Mouse (Mus musculus) layer of hippocampus, postnatal 36 days (tissue): ENCODE measurements around the gene Cyp11a1. TPM values are rescaled to one million over a fixed set of nuclear protein-coding genes. Genes with fewer than 3 reads are reported as not detected.

Experiments
- DNase-seq, 2 experiments: peaks; one replicate each; pipeline ENCODE4 v3.0.0; 2022
- total RNA-seq, 2 experiments: library from RNA; stranded (reverse); gene quantifications; 2 replicates each; pipeline ENCODE4 v1.2.3; 2021

The Cyp11a1 gene
- total RNA-seq, 2 experiments from 2014 or later, result 1.5 to 2.0 TPM

- DNase-seq, result no peak
Measured at GRCm38 (mm10) chr9:58045646-58046045, 39.4 kb downstream of the Cyp11a1 start.

- DNase-seq, result no peak
Measured at GRCm38 (mm10) chr9:58047061-58047460, 40.9 kb downstream of the Cyp11a1 start.

GRCm38 (mm10) chr9:58048621-58049020 is 42.4 kb downstream of the Cyp11a1 start:
- no peak for DNase-seq

- no peak for DNase-seq
Measured at GRCm38 (mm10) chr9:58049186-58049585, 43.0 kb downstream of the Cyp11a1 start.

- DNase-seq, result no peak
Measured at GRCm38 (mm10) chr9:58049861-58050260, 43.6 kb downstream of the Cyp11a1 start.

GRCm38 (mm10) chr9:58051937-58052336 is 45.7 kb downstream of the Cyp11a1 start:
- DNase-seq, result no peak

GRCm38 (mm10) chr9:58053102-58053501 is 46.9 kb downstream of the Cyp11a1 start:
- DNase-seq, result peak in 1 of 2 experiments; percentile 65

GRCm38 (mm10) chr9:58053544-58053943 is 47.3 kb downstream of the Cyp11a1 start:
- no peak for DNase-seq

GRCm38 (mm10) chr9:58054032-58054431 is 47.8 kb downstream of the Cyp11a1 start:
- no peak for DNase-seq

- no peak for DNase-seq
Measured at GRCm38 (mm10) chr9:58055666-58056065, 49.5 kb downstream of the Cyp11a1 start.

GRCm38 (mm10) chr9:58059920-58060319 is 53.7 kb downstream of the Cyp11a1 start:
- DNase-seq, result no peak

GRCm38 (mm10) chr9:58060677-58061667 is 54.8 kb downstream of the Cyp11a1 start:
- DNase-seq, result no peak

GRCm38 (mm10) chr9:58063531-58063930 is 57.3 kb downstream of the Cyp11a1 start, which contains the start of gene Stra6:
Gene Stra6 (plus strand): TSS chr9:58063788.
- peak in 1 of 2 experiments; percentile 54 for DNase-seq

- no peak for DNase-seq
Measured at GRCm38 (mm10) chr9:58065532-58065931, 59.3 kb downstream of the Cyp11a1 start.

- no peak for DNase-seq
Measured at GRCm38 (mm10) chr9:58065977-58066730, 59.9 kb downstream of the Cyp11a1 start.

GRCm38 (mm10) chr9:58066731-58067095 is 60.5 kb downstream of the Cyp11a1 start:
- peak; percentile 64 to 66 for DNase-seq

GRCm38 (mm10) chr9:58067546-58067945 is 61.3 kb downstream of the Cyp11a1 start:
- no peak for DNase-seq

- no peak for DNase-seq
Measured at GRCm38 (mm10) chr9:58074561-58074960, 68.3 kb downstream of the Cyp11a1 start.

Other genes with a start within 250 kb of the Cyp11a1 start
- gene Clk3, start 240.6 kb upstream of the Cyp11a1 start, total RNA-seq, result 10 to 100 TPM; 81.0 to 81.9 TPM
- gene Arid3b, start 169.6 kb upstream of the Cyp11a1 start, total RNA-seq, result 1 to 10 TPM; 6.0 to 6.1 TPM
- 100 to 1,000 TPM in 1 of 2 experiments, 10 to 100 TPM in 1; 94.3 to 102 TPM for gene Ubl7, start 95.4 kb upstream of the Cyp11a1 start, total RNA-seq
- 10 to 100 TPM; 87.3 to 90.3 TPM for gene Sema7a, start 66.3 kb upstream of the Cyp11a1 start, total RNA-seq
- gene Stra6, start 57.4 kb downstream of the Cyp11a1 start, total RNA-seq, result 10 to 100 TPM; 11.4 to 13.3 TPM
- under 1 TPM; 0.30 to 0.73 TPM for gene Ccdc33, start 112.4 kb downstream of the Cyp11a1 start, total RNA-seq
- 10 to 100 TPM; 11.5 to 14.5 TPM for gene Islr, start 197.9 kb downstream of the Cyp11a1 start, total RNA-seq
- gene Islr2, start 197.9 kb downstream of the Cyp11a1 start, total RNA-seq, result 100 to 1,000 TPM; 134 to 145 TPM
- gene Pml, start 243.4 kb downstream of the Cyp11a1 start, total RNA-seq, result 10 to 100 TPM; 12.8 to 15.4 TPM
- 10 to 100 TPM; 71.3 to 79.0 TPM for gene Stoml1, start 246.8 kb downstream of the Cyp11a1 start, total RNA-seq